Mouse (Mus musculus) stomach, postnatal 0 days (tissue): ENCODE measurements at regions not wholly inside any gene's neighbourhood (a gene's known extent, or its start where the extent isn't known, plus 50 kb on each side); places are given as distances from the start of the nearest gene placed in this dataset.

Source experiments
- ATAC-seq: fragments of 200-750 bp; cut with Nextera tagmentation; 2 replicates; pipeline ENCODE4 v1.8.0; 2017; ENCODE audit not compliant: low FRiP score, low TSS enrichment
- DNase-seq: peaks from one replicate; pipeline ENCODE4 v3.0.0-alpha.2; 2016; ENCODE audit warnings: low spot score
- H3K27ac ChIP-seq: fragments of 300-500 bp; sonication (generic); replicated peaks from 2 replicates; pipeline ENCODE4 v1.5.1; 2014; ENCODE audit warnings: mild to moderate bottlenecking, control low read depth
- H3K27me3 ChIP-seq: fragments of 300-500 bp; sonication (generic); 2 replicates; pipeline ENCODE4 v1.6.1; 2014; ENCODE audit warnings: low read length; ENCODE audit not compliant: control insufficient read depth, insufficient read depth
- H3K36me3 ChIP-seq: fragments of 300-500 bp; sonication (generic); 2 replicates; pipeline ENCODE4 v1.6.1; 2014; ENCODE audit warnings: low read length, mixed read lengths; ENCODE audit not compliant: control insufficient read depth, insufficient read depth
- H3K4me1 ChIP-seq: fragments of 300-500 bp; sonication (generic); replicated peaks from 2 replicates; pipeline ENCODE4 v1.6.1; 2014; ENCODE audit warnings: antibody characterized with exemption; ENCODE audit not compliant: control insufficient read depth, insufficient read depth
- H3K4me2 ChIP-seq: fragments of 300-500 bp; sonication (generic); replicated peaks from 2 replicates; pipeline ENCODE4 v1.6.1; 2014; ENCODE audit warnings: low read depth, mild to moderate bottlenecking, control low read depth, moderate library complexity
- H3K4me3 ChIP-seq: fragments of 300-500 bp; sonication (generic); 2 replicates; pipeline ENCODE4 v1.5.1; 2014; ENCODE audit warnings: low read depth, low read length, control low read depth
- H3K9ac ChIP-seq: fragments of 300-500 bp; sonication (generic); 2 replicates; pipeline ENCODE4 v1.6.1; 2014; ENCODE audit warnings: mild to moderate bottlenecking, low read length, control low read depth, mixed read lengths
- H3K9me3 ChIP-seq: fragments of 300-500 bp; sonication (generic); 2 replicates; pipeline ENCODE4 v1.6.1; 2016; ENCODE audit warnings: low read length; ENCODE audit not compliant: control insufficient read depth
- CTCF ChIP-seq: IDR thresholded peaks from 2 replicates; pipeline ENCODE4 v1.5.1; 2016; ENCODE audit warnings: antibody characterized with exemption, low read depth, mild to moderate bottlenecking, moderate library complexity
- EP300 ChIP-seq: optimal IDR thresholded peaks from 2 replicates; pipeline ENCODE3; 2016; ENCODE audit warnings: antibody characterized with exemption
- WGBS: fragments of 180-500 bp; shearing (Covaris S2); extraction: QIAGEN DNeasy Blood & Tissue Kit; methylation state at CpG from one replicate; pipeline ENCODE4 v1.1.7; 2014; 5-methylcytosine and 5-hydroxymethylcytosine counted together

DNA sequence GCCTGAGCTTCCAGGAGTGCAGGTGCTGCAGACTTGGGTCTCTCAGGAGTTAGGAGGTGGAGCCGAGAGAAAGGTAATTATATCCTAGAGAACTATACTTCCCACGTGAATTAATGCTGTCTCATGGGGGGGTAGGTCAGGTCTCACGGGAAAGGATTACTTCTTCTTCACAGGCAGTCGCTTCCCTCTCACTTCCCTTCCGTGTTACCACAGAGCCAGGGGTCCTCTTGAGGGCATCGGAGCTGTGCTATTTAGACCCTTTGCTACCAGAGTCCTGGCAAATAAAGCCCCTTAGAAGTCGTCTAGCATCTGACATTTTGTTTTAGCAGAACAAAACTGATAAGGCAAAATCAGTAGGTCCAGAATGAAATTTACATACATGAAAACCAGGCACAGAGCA, 68.9 kb upstream of the Dph5 start:
- H3K4me3 ChIP-seq: no peak overlapping the region
- TF ChIP-seq CTCF (no peak), EP300 (no peak)
- H3K27me3 ChIP-seq: no peaks in the 10 kb centered on the region
- no peaks in the 10 kb centered on the region for H3K4me1 ChIP-seq
- H3K27ac ChIP-seq: no peak overlapping the region
- H3K36me3 ChIP-seq: no peaks in the 10 kb centered on the region
- DNase-seq (no peak), ATAC-seq (no peak)
- no peak overlapping the region for H3K4me2 ChIP-seq
- WGBS: 50% methylated on average over 7 of the region's 7 CpGs
- no peak overlapping the region for H3K9ac ChIP-seq
- H3K9me3 ChIP-seq: no peaks in the 10 kb centered on the region

DNA sequence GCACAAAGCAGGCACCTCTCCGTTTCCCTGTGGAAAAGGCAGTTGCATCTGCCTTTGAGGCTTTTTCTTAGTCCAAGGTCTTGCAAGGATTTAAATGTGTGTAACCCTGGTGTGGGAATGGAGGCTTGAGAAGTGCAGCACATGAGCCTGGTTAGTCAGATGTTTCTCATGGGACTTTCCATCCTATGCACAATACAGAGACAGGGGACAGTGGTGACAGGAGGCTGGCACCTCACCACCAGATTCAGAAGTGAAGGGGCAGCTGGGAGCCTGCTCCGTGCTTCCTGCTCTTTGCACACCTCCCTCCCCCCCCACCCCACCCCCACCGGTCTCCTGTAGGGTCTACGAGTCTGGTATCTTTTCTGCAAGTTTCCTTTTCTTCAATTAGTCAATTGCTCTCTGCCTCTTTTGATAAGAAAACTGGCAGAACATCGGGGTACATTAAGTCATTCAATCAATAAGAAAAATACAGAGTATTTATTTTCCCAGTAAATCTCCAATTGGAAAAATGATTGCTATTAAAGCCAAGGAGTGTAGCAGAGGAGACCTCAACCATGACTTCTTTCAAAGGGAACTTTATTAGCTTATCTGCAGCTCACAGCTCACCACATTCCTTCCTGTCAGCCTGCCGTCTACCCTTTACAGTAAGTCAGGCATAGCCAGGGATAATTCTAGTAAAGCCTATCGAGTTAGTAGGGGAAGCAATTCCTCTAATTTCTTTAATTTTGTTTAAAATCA, 68.1 kb upstream of the Dph5 start:
- Histone ChIP-seq H3K9ac (no peak overlapping the region), H3K36me3 (no peaks in the 10 kb centered on the region), H3K27me3 (no peaks in the 10 kb centered on the region), H3K27ac (no peak overlapping the region), H3K4me3 (no peak overlapping the region), H3K9me3 (no peaks in the 10 kb centered on the region), H3K4me2 (no peak overlapping the region), H3K4me1 (no peaks in the 10 kb centered on the region)
- no peak for ATAC-seq
- DNase-seq: no peak
- WGBS: 42% methylated on average over 7 of the region's 7 CpGs
- TF ChIP-seq EP300 (no peak), CTCF (no peak)

DNA sequence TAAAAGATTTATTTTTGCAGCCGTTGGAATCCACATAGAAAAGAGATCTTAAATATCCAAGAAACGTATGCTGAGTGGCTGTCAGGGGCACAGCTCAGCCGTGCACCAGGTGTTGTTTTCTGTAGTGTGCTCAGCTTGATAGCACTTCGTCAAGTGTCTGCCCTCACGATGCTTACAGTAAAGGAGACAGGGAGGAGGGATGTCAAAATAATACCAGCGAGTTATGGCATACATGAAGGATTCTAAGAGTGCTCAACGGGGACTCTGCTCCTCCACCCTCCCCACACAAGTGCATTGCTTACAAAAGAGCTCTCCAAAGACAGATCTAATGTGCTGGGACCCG, 67.5 kb upstream of the Dph5 start:
- Histone ChIP-seq H3K9ac (no peak overlapping the region), H3K4me3 (no peak overlapping the region), H3K4me1 (no peaks in the 10 kb centered on the region), H3K27me3 (no peaks in the 10 kb centered on the region), H3K4me2 (no peak overlapping the region), H3K9me3 (no peaks in the 10 kb centered on the region), H3K36me3 (no peaks in the 10 kb centered on the region), H3K27ac (no peak overlapping the region)
- ATAC-seq: no peak
- 37% methylated on average over 8 of the region's 8 CpGs for WGBS
- no peak for TF ChIP-seq EP300
- TF ChIP-seq CTCF: no peak
- DNase-seq: no peak

DNA sequence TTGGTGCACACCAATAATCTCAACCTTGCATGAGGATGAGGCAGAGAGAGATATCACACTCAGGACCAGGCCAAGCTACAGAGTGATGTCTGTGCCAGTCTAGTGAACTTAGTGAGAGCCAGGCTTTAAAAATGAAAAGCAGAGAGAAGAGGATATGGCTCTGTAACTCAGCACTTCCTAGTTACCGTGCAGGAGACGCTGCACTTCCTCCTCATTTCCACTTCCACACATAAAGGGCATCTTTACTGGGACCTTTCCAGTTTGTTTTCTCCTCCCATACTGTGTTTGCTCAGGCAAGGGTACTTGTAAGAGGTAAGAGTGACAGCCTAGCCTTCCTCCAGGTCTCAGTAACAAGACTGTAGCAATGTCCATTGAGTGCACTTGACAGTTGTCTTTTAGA, 66.0 kb upstream of the Dph5 start:
- ATAC-seq: no peak
- no peak overlapping the region for H3K9ac ChIP-seq
- no peak for DNase-seq
- no peak overlapping the region for H3K4me2 ChIP-seq
- H3K36me3 ChIP-seq: no peaks in the 10 kb centered on the region
- no peaks in the 10 kb centered on the region for H3K27me3 ChIP-seq
- H3K4me3 ChIP-seq: no peak overlapping the region
- 87% methylated on average over 2 of the region's 2 CpGs for WGBS
- H3K27ac ChIP-seq: no peak overlapping the region
- no peaks in the 10 kb centered on the region for H3K4me1 ChIP-seq
- no peak for TF ChIP-seq EP300
- no peak for TF ChIP-seq CTCF
- H3K9me3 ChIP-seq: no peaks in the 10 kb centered on the region

DNA sequence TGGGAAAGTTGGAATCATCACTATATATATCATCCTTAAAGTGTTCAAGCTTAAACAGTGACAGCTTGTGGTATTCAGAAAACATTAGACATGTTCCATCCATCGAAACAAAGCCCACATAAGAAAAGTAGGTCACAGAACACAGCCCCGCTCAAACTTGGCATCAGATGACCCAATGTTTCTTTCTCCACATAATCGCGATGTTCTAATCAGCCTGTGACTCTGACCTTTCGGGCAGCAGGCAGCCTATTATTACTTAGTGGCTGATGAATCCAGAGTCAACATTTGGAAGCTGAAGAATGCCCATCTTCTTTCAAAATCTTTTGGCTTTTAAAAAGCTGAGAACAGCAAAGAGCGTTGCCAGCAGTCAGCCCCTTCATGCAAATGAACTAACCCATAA, 65.1 kb upstream of the Dph5 start:
- no peaks in the 10 kb centered on the region for H3K36me3 ChIP-seq
- no peak overlapping the region for H3K27ac ChIP-seq
- no peaks in the 10 kb centered on the region for H3K4me1 ChIP-seq
- H3K4me2 ChIP-seq: no peak overlapping the region
- DNase-seq (no peak), ATAC-seq (no peak)
- whole genome bisulfite sequencing: 47% methylated on average over 6 of the region's 6 CpGs
- TF ChIP-seq CTCF: no peak
- no peak overlapping the region for H3K4me3 ChIP-seq
- H3K27me3 ChIP-seq: no peaks in the 10 kb centered on the region
- H3K9ac ChIP-seq: no peak overlapping the region
- H3K9me3 ChIP-seq: no peaks in the 10 kb centered on the region

DNA sequence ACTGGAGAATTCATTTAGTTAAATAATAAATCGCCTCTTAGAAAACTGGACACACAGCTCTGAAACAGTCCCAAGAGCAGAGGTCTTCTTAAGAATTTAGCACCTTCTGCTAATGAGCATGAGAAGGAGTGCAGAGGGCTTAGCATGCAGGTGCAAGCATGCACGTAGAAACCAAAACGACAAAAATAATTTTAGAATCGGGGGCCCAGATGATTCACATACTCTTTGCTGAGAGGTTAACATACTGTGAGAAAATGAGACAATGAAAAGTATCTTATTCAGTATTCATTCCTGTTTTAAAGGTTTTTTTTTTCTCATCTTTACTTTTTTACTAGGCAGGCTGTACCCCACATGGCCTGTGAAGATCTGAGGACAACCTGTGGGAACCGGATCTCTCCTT, 63.9 kb upstream of the Dph5 start:
- Histone ChIP-seq H3K9ac (no peak overlapping the region), H3K27me3 (no peaks in the 10 kb centered on the region), H3K9me3 (no peaks in the 10 kb centered on the region), H3K4me3 (no peak overlapping the region), H3K4me2 (no peak overlapping the region), H3K27ac (no peak overlapping the region), H3K4me1 (no peaks in the 10 kb centered on the region), H3K36me3 (no peaks in the 10 kb centered on the region)
- WGBS: 85% methylated on average over 5 of the region's 5 CpGs
- ATAC-seq (no peak), DNase-seq (no peak)
- TF ChIP-seq EP300: no peak
- no peak for TF ChIP-seq CTCF
